Mouse (Mus musculus): Measurements from ENCODE around the gene Rpl23a.

- TF ChIP-seq CTCF (IDR thresholded peaks at IDR 0.05; ENCODE audit: borderline replicate concordance, control insufficient read depth, extremely low read depth, insufficient read depth, low read length, poor library complexity) (no peak), POLR2A (IDR thresholded peaks at IDR 0.05; ENCODE audit: control insufficient read depth, extremely low read depth, insufficient read depth, low read length, poor library complexity) (no peak)
Measured at GRCm38 (mm10) chr11:78204287-78204686, 20.9 kb upstream of the Rpl23a start.

Data from thymus, adult 2 months (tissue).